Mouse (Mus musculus): ENCODE data around the gene Ctsw. TPM values are rescaled to one million over a fixed set of nuclear protein-coding genes. Genes with fewer than 3 reads are reported as not detected.

Gene Ctsw
- polyA plus RNA-seq (2015; fragmentation: Nextera tagmentation; extraction: Ambion mirVana), result 1.1 and 1.5 TPM in 2 replicates

- H3K4me3 ChIP-seq (replicated peaks), result no peak within 1 kb of the TSS
- no peaks in the 10 kb centered on the region for H3K27me3 ChIP-seq
- no peak within 1 kb of the TSS for H3K4me2 ChIP-seq
- 53% methylated on average over 5 of the region's 5 CpGs for WGBS
- no peaks in the 10 kb centered on the region for H3K9me3 ChIP-seq (replicated peaks)
- H3K9ac ChIP-seq, result no peak within 1 kb of the TSS
- H3K27ac ChIP-seq, result no peak within 1 kb of the TSS
- ATAC-seq (replicated peaks; ENCODE audit: low FRiP score), result no peak
- H3K36me3 ChIP-seq, result peaks cover 46% of the 10 kb centered on the region
- peaks cover 15% of the 10 kb centered on the region for H3K4me1 ChIP-seq
Observed at GRCm38 (mm10) chr19:5468374-5468773, at the start of gene Ctsw. TSS of gene Ctsw (minus strand) at chr19:5468507.

GRCm38 (mm10) chr19:5516906-5517505 is 48.7 kb upstream of the Ctsw start:
- Histone ChIP-seq H3K27me3 (no peaks in the 10 kb centered on the region), H3K36me3 (no peaks in the 10 kb centered on the region), H3K9ac (no peak overlapping the region), H3K27ac (no peak overlapping the region), H3K4me3 (replicated peaks) (no peak overlapping the region), H3K9me3 (replicated peaks) (no peaks in the 10 kb centered on the region), H3K4me1 (peaks cover 7% of the 10 kb centered on the region), H3K4me2 (no peak overlapping the region)
- ATAC-seq (replicated peaks; ENCODE audit: low FRiP score), result no peak
- 78% methylated on average over 8 of the region's 8 CpGs for WGBS

- Histone ChIP-seq H3K9ac (no peak overlapping the region), H3K36me3 (no peaks in the 10 kb centered on the region), H3K27me3 (no peaks in the 10 kb centered on the region), H3K4me2 (no peak overlapping the region), H3K9me3 (replicated peaks) (no peaks in the 10 kb centered on the region), H3K4me3 (replicated peaks) (no peak overlapping the region), H3K4me1 (peaks cover 10% of the 10 kb centered on the region), H3K27ac (no peak overlapping the region)
- WGBS, result 89% methylated on average over 7 of the region's 7 CpGs
- no peak for ATAC-seq (replicated peaks; ENCODE audit: low FRiP score)
Observed at GRCm38 (mm10) chr19:5515840-5516777, 47.8 kb upstream of the Ctsw start.

GRCm38 (mm10) chr19:5513005-5513349 is 44.7 kb upstream of the Ctsw start:
- no peak overlapping the region for H3K9ac ChIP-seq
- H3K4me2 ChIP-seq, result no peak overlapping the region
- no peaks in the 10 kb centered on the region for H3K27me3 ChIP-seq
- H3K36me3 ChIP-seq, result no peaks in the 10 kb centered on the region
- no peak overlapping the region for H3K4me3 ChIP-seq (replicated peaks)
- peaks cover 22% of the 10 kb centered on the region for H3K4me1 ChIP-seq
- 89% methylated on average over 3 of the region's 3 CpGs for WGBS
- no peak overlapping the region for H3K27ac ChIP-seq
- no peak for ATAC-seq (replicated peaks; ENCODE audit: low FRiP score)
- H3K9me3 ChIP-seq (replicated peaks), result no peaks in the 10 kb centered on the region

GRCm38 (mm10) chr19:5512091-5513004 is 44.0 kb upstream of the Ctsw start:
- no peak overlapping the region for H3K9ac ChIP-seq
- H3K36me3 ChIP-seq, result no peaks in the 10 kb centered on the region
- H3K9me3 ChIP-seq (replicated peaks), result no peaks in the 10 kb centered on the region
- no peak for ATAC-seq (replicated peaks; ENCODE audit: low FRiP score)
- no peaks in the 10 kb centered on the region for H3K27me3 ChIP-seq
- 0 out of 2 replicates have a peak overlapping the region, but pooled peaks have one; percentile 5 for H3K27ac ChIP-seq
- peaks cover 22% of the 10 kb centered on the region for H3K4me1 ChIP-seq
- 82% methylated on average over 12 of the region's 12 CpGs for WGBS
- H3K4me2 ChIP-seq, result no peak overlapping the region
- no peak overlapping the region for H3K4me3 ChIP-seq (replicated peaks)

- peak overlapping the region; percentile 60 for H3K4me3 ChIP-seq (replicated peaks)
- H3K9ac ChIP-seq, result peak overlapping the region; percentile 57
- H3K36me3 ChIP-seq, result no peaks in the 10 kb centered on the region
- 0 out of 2 replicates have a peak overlapping the region, but pooled peaks have one; percentile 60 for H3K27ac ChIP-seq
- 48% methylated on average over 15 of the region's 15 CpGs for WGBS
- peak overlapping the region; percentile 75 for H3K4me2 ChIP-seq
- H3K9me3 ChIP-seq (replicated peaks), result no peaks in the 10 kb centered on the region
- no peaks in the 10 kb centered on the region for H3K27me3 ChIP-seq
- H3K4me1 ChIP-seq, result peaks cover 22% of the 10 kb centered on the region
- no peak for ATAC-seq (replicated peaks; ENCODE audit: low FRiP score)
Observed at GRCm38 (mm10) chr19:5511074-5511632, 42.8 kb upstream of the Ctsw start.

GRCm38 (mm10) chr19:5510031-5511026 is 42.0 kb upstream of the Ctsw start, which contains the start of gene Snx32:
TSS of gene Snx32 (minus strand) at chr19:5510538.
- ATAC-seq (replicated peaks; ENCODE audit: low FRiP score), result peak; percentile 99
- 3% methylated on average over 47 of the region's 47 CpGs for WGBS
- H3K9me3 ChIP-seq (replicated peaks), result no peaks in the 10 kb centered on the region
- no peaks in the 10 kb centered on the region for H3K36me3 ChIP-seq
- H3K27me3 ChIP-seq, result no peaks in the 10 kb centered on the region
- peak within 1 kb of the TSS; percentile 60; the same call in 1 of the 2 replicates for H3K27ac ChIP-seq
- H3K9ac ChIP-seq, result peak within 1 kb of the TSS; percentile 57
- H3K4me1 ChIP-seq, result peaks cover 22% of the 10 kb centered on the region
- H3K4me2 ChIP-seq, result peak within 1 kb of the TSS; percentile 75
- peak within 1 kb of the TSS; percentile 60 for H3K4me3 ChIP-seq (replicated peaks)

- H3K4me1 ChIP-seq, result no peaks in the 10 kb centered on the region
- H3K4me2 ChIP-seq, result peak within 1 kb of the TSS; percentile 37; the same call in 1 of the 2 replicates
- no peak for ATAC-seq (replicated peaks; ENCODE audit: low FRiP score)
- H3K9ac ChIP-seq, result no peak within 1 kb of the TSS
- no peaks in the 10 kb centered on the region for H3K27me3 ChIP-seq
- H3K4me3 ChIP-seq (replicated peaks), result 0 out of 2 replicates have a peak within 1 kb of the TSS, but pooled peaks have one; percentile 12
- H3K9me3 ChIP-seq (replicated peaks), result no peaks in the 10 kb centered on the region
- WGBS, result 60% methylated on average over 17 of the region's 17 CpGs
- H3K36me3 ChIP-seq, result no peaks in the 10 kb centered on the region
- no peak within 1 kb of the TSS for H3K27ac ChIP-seq
Observed at GRCm38 (mm10) chr19:5503687-5504086, 35.4 kb upstream of the Ctsw start, which contains the start of gene 1700020D05Rik. TSS of gene 1700020D05Rik (minus strand) at chr19:5503787.

GRCm38 (mm10) chr19:5500330-5500875 is 32.1 kb upstream of the Ctsw start:
- WGBS, result 87% methylated on average over 2 of the region's 2 CpGs
- Histone ChIP-seq H3K4me3 (replicated peaks) (no peak overlapping the region), H3K27me3 (no peaks in the 10 kb centered on the region), H3K9ac (no peak overlapping the region), H3K4me1 (no peaks in the 10 kb centered on the region), H3K36me3 (peaks cover 26% of the 10 kb centered on the region), H3K9me3 (replicated peaks) (no peaks in the 10 kb centered on the region), H3K4me2 (no peak overlapping the region), H3K27ac (no peak overlapping the region)
- no peak for ATAC-seq (replicated peaks; ENCODE audit: low FRiP score)

- Histone ChIP-seq H3K27ac (no peak overlapping the region), H3K4me1 (peaks cover 25% of the 10 kb centered on the region), H3K36me3 (peaks cover 63% of the 10 kb centered on the region), H3K9ac (no peak overlapping the region), H3K27me3 (no peaks in the 10 kb centered on the region), H3K4me3 (replicated peaks) (no peak overlapping the region), H3K4me2 (no peak overlapping the region), H3K9me3 (replicated peaks) (no peaks in the 10 kb centered on the region)
- ATAC-seq (replicated peaks; ENCODE audit: low FRiP score), result no peak
- WGBS, result 86% methylated on average over 16 of the region's 16 CpGs
Observed at GRCm38 (mm10) chr19:5496052-5496370, 27.7 kb upstream of the Ctsw start.
